ENCODE assay signal across 14 mouse cellular contexts in genomic region chr7:25270652-25271633, GRCm38 (mm10). TPM values are rescaled to one million over a fixed set of nuclear protein-coding genes. Genes with fewer than 3 reads are reported as not detected.
DNase-seq lines count a peak whose midpoint lies in the region; ATAC-seq and TF ChIP-seq lines count a peak whose summit lies in the region.
"Had no signal": no experiment of that assay in that cellular context is flagged by ENCODE, and none has a peak within 500 bp of the region (broad histone marks: within the 10 kb centered on the region; RNA-seq: fewer than 3 reads in every experiment).

No protein-coding gene starts in this region.

- no peak overlapping the region for H3K27ac ChIP-seq in gastrocnemius, adult 2 months
- H3K27ac ChIP-seq in limb, embryonic 11.5 days (replicated peaks; ENCODE audit: low read depth, low read length) = no peak overlapping the region
- no peak overlapping the region for H3K27ac ChIP-seq in limb, embryonic 10.5 days
- no peak overlapping the region for H3K27ac ChIP-seq in ES-Bruce4 (ENCODE audit: insufficient read depth, low read length)
- H3K27ac ChIP-seq in liver, embryonic 13.5 days = peak overlapping the region; percentile 96
- H3K27ac ChIP-seq in intestine, postnatal 0 days (ENCODE audit: low read depth, low read length) = no peak overlapping the region
- H3K27ac ChIP-seq: embryonic facial prominence, embryonic 15.5 days; hindbrain, postnatal 0 days had no signal

- no peaks in the 10 kb centered on the region for H3K9me3 ChIP-seq in limb, embryonic 11.5 days (ENCODE audit: control insufficient read depth, low read length)
- H3K9me3 ChIP-seq in limb, embryonic 10.5 days (replicated peaks) = no peaks in the 10 kb centered on the region
- no peaks in the 10 kb centered on the region for H3K9me3 ChIP-seq in ES-Bruce4 (replicated peaks; ENCODE audit: control insufficient read depth, insufficient read depth, low read length, poor library complexity, severe bottlenecking)
- H3K9me3 ChIP-seq in liver, embryonic 13.5 days (replicated peaks) = no peaks in the 10 kb centered on the region
- no peaks in the 10 kb centered on the region for H3K9me3 ChIP-seq in intestine, postnatal 0 days (ENCODE audit: control insufficient read depth)
- H3K9me3 ChIP-seq: embryonic facial prominence, embryonic 15.5 days had no signal

- 90% methylated on average over 35 of the region's 35 CpGs for WGBS in limb, embryonic 11.5 days
- 89% methylated on average over 35 of the region's 35 CpGs for WGBS in limb, embryonic 10.5 days
- WGBS in liver, embryonic 13.5 days (ENCODE audit: insufficient replicate concordance) = 87% methylated on average over 35 of the region's 35 CpGs
- 92% methylated on average over 35 of the region's 35 CpGs for WGBS in intestine, postnatal 0 days

- no peak for ATAC-seq in limb, embryonic 11.5 days (ENCODE audit: insufficient number of reproducible peaks, low FRiP score, low TSS enrichment, low read depth)
- no peak for ATAC-seq in liver, embryonic 13.5 days (ENCODE audit: low read depth)
- no peak for ATAC-seq in intestine, postnatal 0 days
- ATAC-seq: activated CD4-positive, CD25-positive, alpha-beta regulatory T cell, adult 4 months; CD4-positive, CD25-positive, alpha-beta regulatory T cell, adult 4 months; hindbrain, postnatal 0 days had no signal

- 0 out of 2 replicates have a peak, but pooled peaks have one; percentile 10 for TF ChIP-seq EP300 in ES-Bruce4 (IDR thresholded peaks at IDR 0.05; ENCODE audit: insufficient read depth, low read depth, low read length)

- H3K9ac ChIP-seq in limb, embryonic 11.5 days (ENCODE audit: low read length) = 0 out of 2 replicates have a peak overlapping the region, but pooled peaks have one; percentile 34
- peak overlapping the region; percentile 14; the same call in 1 of the 2 replicates for H3K9ac ChIP-seq in ES-Bruce4 (ENCODE audit: low read depth, poor library complexity, severe bottlenecking)
- peak overlapping the region; percentile 94; the same call in 1 of the 2 replicates for H3K9ac ChIP-seq in liver, embryonic 13.5 days
- H3K9ac ChIP-seq in intestine, postnatal 0 days (ENCODE audit: low read depth, low read length) = no peak overlapping the region

- H3K4me1 ChIP-seq in limb, embryonic 11.5 days (ENCODE audit: control insufficient read depth, insufficient read depth, low read length) = peaks cover 17% of the 10 kb centered on the region
- peaks cover 59% of the 10 kb centered on the region for H3K4me1 ChIP-seq in limb, embryonic 10.5 days
- H3K4me1 ChIP-seq in ES-Bruce4 (ENCODE audit: control insufficient read depth, insufficient read depth, low read length) = peaks cover 8% of the 10 kb centered on the region
- H3K4me1 ChIP-seq in liver, embryonic 13.5 days (replicated peaks) = peaks cover 85% of the 10 kb centered on the region
- peaks cover 7% of the 10 kb centered on the region; the same call in 1 of the 2 replicates for H3K4me1 ChIP-seq in intestine, postnatal 0 days (replicated peaks; ENCODE audit: control insufficient read depth, insufficient read depth, low read length)

- intact Hi-C loops in gastrocnemius, adult 2 months (cut with DNase I) = no loop called here

- H3K4me3 ChIP-seq in gastrocnemius, adult 2 months = no peak overlapping the region
- H3K4me3 ChIP-seq in limb, embryonic 11.5 days (ENCODE audit: low read depth, low read length) = no peak overlapping the region
- no peak overlapping the region for H3K4me3 ChIP-seq in limb, embryonic 10.5 days
- peak overlapping the region; percentile 9; the same call in 1 of the 2 replicates for H3K4me3 ChIP-seq in ES-Bruce4 (ENCODE audit: low read depth, low read length)
- no peak overlapping the region for H3K4me3 ChIP-seq in liver, embryonic 13.5 days (replicated peaks)
- H3K4me3 ChIP-seq in intestine, postnatal 0 days (ENCODE audit: low read depth, low read length) = no peak overlapping the region
- H3K4me3 ChIP-seq: embryonic facial prominence, embryonic 15.5 days had no signal

- no peak for TF ChIP-seq CTCF in gastrocnemius, adult 2 months (IDR thresholded peaks at IDR 0.05)
- no peak for TF ChIP-seq CTCF in ES-Bruce4 (IDR thresholded peaks at IDR 0.05; ENCODE audit: low read depth, low read length)
- no peak for TF ChIP-seq CTCF in intestine, postnatal 0 days (IDR thresholded peaks at IDR 0.05; ENCODE audit: low read depth)

- no peak overlapping the region for H3K4me2 ChIP-seq in limb, embryonic 11.5 days (ENCODE audit: low read depth, severe bottlenecking)
- H3K4me2 ChIP-seq in liver, embryonic 13.5 days = no peak overlapping the region
- H3K4me2 ChIP-seq in intestine, postnatal 0 days (replicated peaks; ENCODE audit: low read depth) = no peak overlapping the region

- no peak for TF ChIP-seq POLR2A in ES-Bruce4 (IDR thresholded peaks at IDR 0.05; ENCODE audit: insufficient read depth, low read length)

- H3K36me3 ChIP-seq in limb, embryonic 11.5 days (ENCODE audit: control insufficient read depth, insufficient read depth, low read length) = peaks cover 14% of the 10 kb centered on the region
- peaks cover 33% of the 10 kb centered on the region for H3K36me3 ChIP-seq in limb, embryonic 10.5 days
- H3K36me3 ChIP-seq in ES-Bruce4 (ENCODE audit: control insufficient read depth, insufficient read depth, low read length, poor library complexity, severe bottlenecking) = no peaks in the 10 kb centered on the region
- H3K36me3 ChIP-seq in liver, embryonic 13.5 days = peaks cover 33% of the 10 kb centered on the region
- peaks cover 27% of the 10 kb centered on the region for H3K36me3 ChIP-seq in intestine, postnatal 0 days (ENCODE audit: control insufficient read depth, insufficient read depth)

- no peaks in the 10 kb centered on the region for H3K27me3 ChIP-seq in limb, embryonic 11.5 days (ENCODE audit: control insufficient read depth, insufficient read depth, low read length)
- H3K27me3 ChIP-seq in limb, embryonic 10.5 days (ENCODE audit: low read depth, poor library complexity, severe bottlenecking) = no peaks in the 10 kb centered on the region
- H3K27me3 ChIP-seq in ES-Bruce4 (ENCODE audit: control insufficient read depth, insufficient read depth, low read length, poor library complexity, severe bottlenecking) = no peaks in the 10 kb centered on the region
- H3K27me3 ChIP-seq in liver, embryonic 13.5 days = no peaks in the 10 kb centered on the region
- H3K27me3 ChIP-seq in intestine, postnatal 0 days (replicated peaks; ENCODE audit: control insufficient read depth, insufficient read depth, low read length) = no peaks in the 10 kb centered on the region
- H3K27me3 ChIP-seq: embryonic facial prominence, embryonic 15.5 days had no signal

- DNase-seq in gastrocnemius, adult 2 months = peak; percentile 33
- no peak for DNase-seq in gastrocnemius, postnatal 4 days (ENCODE audit: low spot score in 2 of 2)
- DNase-seq in limb, embryonic 11.5 days (ENCODE audit: low spot score) = no peak
- DNase-seq in limb, embryonic 10.5 days (ENCODE audit: low spot score) = no peak
- DNase-seq in liver, embryonic 13.5 days = no peak
- no peak for DNase-seq in MN1 (ENCODE audit: low spot score)
- DNase-seq: gastrocnemius, postnatal 25 days had no signal

RNA-seq across cellular contexts. Expression of gene Cic, which starts 3.4 kb away (rescaled TPM):
- total RNA-seq in gastrocnemius, adult 2 months (2021) = 10 to 100 TPM; 37.0 to 40.4 TPM
- total RNA-seq in gastrocnemius, postnatal 4 days (2021) = 100 to 1,000 TPM; 107 to 113 TPM
- polyA plus RNA-seq in limb, embryonic 11.5 days (2014; fragmentation: Nextera tagmentation; extraction: Ambion mirVana) = 32.5 and 34.2 TPM in 2 replicates
- 21.4 and 25.2 TPM in 2 replicates for polyA plus RNA-seq in limb, embryonic 10.5 days (2016; fragmentation: Nextera tagmentation; extraction: Ambion mirVana)
- 128 and 141 TPM in 2 replicates for polyA plus RNA-seq in ES-Bruce4 (2011; ENCODE audit: insufficient read depth, insufficient read length, low read depth, missing spikeins)
- polyA plus RNA-seq in liver, embryonic 13.5 days (2015; fragmentation: Nextera tagmentation; extraction: Ambion mirVana) = 9.7 and 10.4 TPM in 2 replicates
- 17.2 and 21.7 TPM in 2 replicates for polyA plus RNA-seq in intestine, postnatal 0 days (2015; fragmentation: Nextera tagmentation; extraction: Ambion mirVana)

RNA-seq across cellular contexts. Expression of gene Erf, which starts 20.4 kb away (rescaled TPM):
- 1 to 10 TPM; 5.4 to 7.4 TPM for total RNA-seq in gastrocnemius, adult 2 months (2021)
- 10 to 100 TPM; 32.7 to 34.6 TPM for total RNA-seq in gastrocnemius, postnatal 4 days (2021)
- 25.6 and 28.6 TPM in 2 replicates for polyA plus RNA-seq in limb, embryonic 11.5 days (2014; fragmentation: Nextera tagmentation; extraction: Ambion mirVana)
- 14.2 and 16.6 TPM in 2 replicates for polyA plus RNA-seq in limb, embryonic 10.5 days (2016; fragmentation: Nextera tagmentation; extraction: Ambion mirVana)
- polyA plus RNA-seq in ES-Bruce4 (2011; ENCODE audit: insufficient read depth, insufficient read length, low read depth, missing spikeins) = 61.8 and 63.8 TPM in 2 replicates
- 4.3 TPM in 2 replicates for polyA plus RNA-seq in liver, embryonic 13.5 days (2015; fragmentation: Nextera tagmentation; extraction: Ambion mirVana)
- polyA plus RNA-seq in intestine, postnatal 0 days (2015; fragmentation: Nextera tagmentation; extraction: Ambion mirVana) = 7.8 and 8.4 TPM in 2 replicates

RNA-seq across cellular contexts. Expression of gene Pafah1b3, which starts 26.8 kb away (rescaled TPM):
- total RNA-seq in gastrocnemius, adult 2 months (2021) = under 1 TPM; 0.38 to 0.86 TPM
- 10 to 100 TPM; 27.1 to 33.1 TPM for total RNA-seq in gastrocnemius, postnatal 4 days (2021)
- polyA plus RNA-seq in limb, embryonic 11.5 days (2014; fragmentation: Nextera tagmentation; extraction: Ambion mirVana) = 249 and 261 TPM in 2 replicates
- 224 and 248 TPM in 2 replicates for polyA plus RNA-seq in limb, embryonic 10.5 days (2016; fragmentation: Nextera tagmentation; extraction: Ambion mirVana)
- polyA plus RNA-seq in ES-Bruce4 (2011; ENCODE audit: insufficient read depth, insufficient read length, low read depth, missing spikeins) = 47.8 and 55.6 TPM in 2 replicates
- 29.3 and 31.6 TPM in 2 replicates for polyA plus RNA-seq in liver, embryonic 13.5 days (2015; fragmentation: Nextera tagmentation; extraction: Ambion mirVana)
- 87.6 and 91.9 TPM in 2 replicates for polyA plus RNA-seq in intestine, postnatal 0 days (2015; fragmentation: Nextera tagmentation; extraction: Ambion mirVana)

RNA-seq across cellular contexts. Expression of gene Prr19, which starts 30.3 kb away (rescaled TPM):
- not detected for total RNA-seq in gastrocnemius, adult 2 months (2021)
- not detected for total RNA-seq in gastrocnemius, postnatal 4 days (2021)
- polyA plus RNA-seq in limb, embryonic 11.5 days (2014; fragmentation: Nextera tagmentation; extraction: Ambion mirVana) = 1.1 and 1.4 TPM in 2 replicates
- 1.1 and 1.3 TPM in 2 replicates for polyA plus RNA-seq in limb, embryonic 10.5 days (2016; fragmentation: Nextera tagmentation; extraction: Ambion mirVana)
- 1.3 and 1.6 TPM in 2 replicates for polyA plus RNA-seq in ES-Bruce4 (2011; ENCODE audit: insufficient read depth, insufficient read length, low read depth, missing spikeins)
- polyA plus RNA-seq in liver, embryonic 13.5 days (2015; fragmentation: Nextera tagmentation; extraction: Ambion mirVana) = not detected in 2 replicates
- 0.12 TPM in 1 of 2 replicates, not detected in the other for polyA plus RNA-seq in intestine, postnatal 0 days (2015; fragmentation: Nextera tagmentation; extraction: Ambion mirVana)
- total RNA-seq: gastrocnemius, postnatal 25 days; left cerebral cortex, postnatal 25 days had no signal
- polyA plus RNA-seq: activated CD4-positive, CD25-positive, alpha-beta regulatory T cell, adult 4 months; CD4-positive, CD25-positive, alpha-beta regulatory T cell, adult 4 months had no signal

RNA-seq across cellular contexts. Expression of gene Gsk3a, which starts 33.3 kb away (rescaled TPM):
- 10 to 100 TPM; 74.1 to 77.4 TPM for total RNA-seq in gastrocnemius, adult 2 months (2021)
- 10 to 100 TPM; 62.8 to 63.2 TPM for total RNA-seq in gastrocnemius, postnatal 4 days (2021)
- polyA plus RNA-seq in limb, embryonic 11.5 days (2014; fragmentation: Nextera tagmentation; extraction: Ambion mirVana) = 15.8 and 17.3 TPM in 2 replicates
- 11.7 and 12.0 TPM in 2 replicates for polyA plus RNA-seq in limb, embryonic 10.5 days (2016; fragmentation: Nextera tagmentation; extraction: Ambion mirVana)
- 77.3 and 84.3 TPM in 2 replicates for polyA plus RNA-seq in ES-Bruce4 (2011; ENCODE audit: insufficient read depth, insufficient read length, low read depth, missing spikeins)
- polyA plus RNA-seq in liver, embryonic 13.5 days (2015; fragmentation: Nextera tagmentation; extraction: Ambion mirVana) = 6.2 and 6.3 TPM in 2 replicates
- polyA plus RNA-seq in intestine, postnatal 0 days (2015; fragmentation: Nextera tagmentation; extraction: Ambion mirVana) = 8.8 and 9.7 TPM in 2 replicates
